Mouse (Mus musculus): ENCODE results near the gene Cdk9. TPM values are rescaled to one million over a fixed set of nuclear protein-coding genes. Genes with fewer than 3 reads are reported as not detected.
A peak's percentile ranks its signal among the peaks of the same experiment; 100 is the strongest.

Gene Cdk9
- 10 to 100 TPM; 17.2 to 20.0 TPM for total RNA-seq (2021)
- long read RNA-seq, experiment 1, transcript Cdk9-201 (7 exons, 1,733 nt): major isoform, 13 of 15 reads
- long read RNA-seq, experiment 1, partial matches to known transcripts: 0 of 15 reads
- long read RNA-seq, experiment 1, other reads (novel, unspliced or antisense): 2 of 15 reads
- long read RNA-seq, experiment 2, transcript Cdk9-201 (7 exons, 1,733 nt): major isoform, 24 of 26 reads
- long read RNA-seq, experiment 2, partial matches to known transcripts: 0 of 26 reads
- long read RNA-seq, experiment 2, other reads (novel, unspliced or antisense): 2 of 26 reads

GRCm38 (mm10) chr2:32712934-32713817 is at the start of gene Cdk9:
Gene Cdk9 (minus strand): TSS chr2:32713076.
- peak; percentile 93 for DNase-seq

- DNase-seq: no peak
These were observed 49.0 kb upstream of the Cdk9 start for GRCm38 (mm10) chr2:32761859-32762258.

GRCm38 (mm10) chr2:32761361-32761760 is 48.5 kb upstream of the Cdk9 start:
- no peak for DNase-seq

- no peak for DNase-seq
These were observed 46.1 kb upstream of the Cdk9 start for GRCm38 (mm10) chr2:32759001-32759400.

GRCm38 (mm10) chr2:32758503-32758902 is 45.6 kb upstream of the Cdk9 start:
- DNase-seq: no peak

- peak; percentile 97 for DNase-seq
These were observed 44.4 kb upstream of the Cdk9 start, which contains the start of gene Tor2a for GRCm38 (mm10) chr2:32757056-32757845. Gene Tor2a (plus strand): TSS chr2:32757234.

GRCm38 (mm10) chr2:32756674-32757055 is 43.8 kb upstream of the Cdk9 start:
- no peak for DNase-seq

GRCm38 (mm10) chr2:32752181-32752580 is 39.3 kb upstream of the Cdk9 start:
- DNase-seq: no peak

GRCm38 (mm10) chr2:32751665-32752033 is 38.8 kb upstream of the Cdk9 start:
- DNase-seq: no peak

- DNase-seq: no peak
These were observed 38.2 kb upstream of the Cdk9 start for GRCm38 (mm10) chr2:32750887-32751664.

- no peak for DNase-seq
These were observed 37.3 kb upstream of the Cdk9 start for GRCm38 (mm10) chr2:32750199-32750598.

GRCm38 (mm10) chr2:32749082-32749481 is 36.2 kb upstream of the Cdk9 start:
- DNase-seq: no peak

- no peak for DNase-seq
These were observed 31.6 kb upstream of the Cdk9 start for GRCm38 (mm10) chr2:32744272-32744982.

- DNase-seq: no peak
These were observed 29.3 kb upstream of the Cdk9 start for GRCm38 (mm10) chr2:32742173-32742531.

GRCm38 (mm10) chr2:32741273-32742172 is 28.6 kb upstream of the Cdk9 start:
- no peak for DNase-seq

GRCm38 (mm10) chr2:32740916-32741272 is 28.0 kb upstream of the Cdk9 start, which contains the start of gene 6330409D20Rik:
Gene 6330409D20Rik (minus strand): TSS chr2:32741016.
- DNase-seq: no peak

GRCm38 (mm10) chr2:32739311-32739710 is 26.4 kb upstream of the Cdk9 start:
- DNase-seq: no peak

- DNase-seq: no peak
These were observed 24.1 kb upstream of the Cdk9 start for GRCm38 (mm10) chr2:32737008-32737407.

- no peak for DNase-seq
These were observed 23.5 kb upstream of the Cdk9 start for GRCm38 (mm10) chr2:32736306-32736829.

- DNase-seq: peak; percentile 71
These were observed 22.1 kb upstream of the Cdk9 start for GRCm38 (mm10) chr2:32734933-32735332.

Data from gastrocnemius, postnatal 25 days (tissue).